Mouse (Mus musculus): ENCODE measurements around the gene Bmpr2. TPM values are rescaled to one million over a fixed set of nuclear protein-coding genes. Genes with fewer than 3 reads are reported as not detected.
"Not testable (repeated sequence)": the region's sequence is repeated elsewhere in the genome, so short reads cannot be mapped to it uniquely, and the experiment has no call there.

The Bmpr2 gene
- polyA plus RNA-seq, 1 experiment from 2014 or later = 14.7 TPM

GRCm38 (mm10) chr1:59739577-59740354 is 23.4 kb upstream of the Bmpr2 start:
- Histone ChIP-seq H3K27me3 (ENCODE audit: insufficient read depth, low read length) (no peaks in the 10 kb centered on the region), H3K4me2 (no peak overlapping the region), H3K36me3 (ENCODE audit: insufficient read depth) (no peaks in the 10 kb centered on the region), H3K4me3 (ENCODE audit: low read depth, low read length) (no peak overlapping the region), H3K9me3 (ENCODE audit: low read depth, low read length) (no peaks in the 10 kb centered on the region), H3K27ac (ENCODE audit: low read depth) (no peak overlapping the region), H3K9ac (no peak overlapping the region), H3K4me1 (ENCODE audit: insufficient read depth) (no peaks in the 10 kb centered on the region)
- 55% methylated on average over 17 of the region's 17 CpGs for WGBS
- no peak for TF ChIP-seq CTCF (IDR thresholded peaks at IDR 0.05; ENCODE audit: low read depth)
- no peak for ATAC-seq (ENCODE audit: insufficient read depth)
- no peak for DNase-seq

- H3K4me2 ChIP-seq = no peak overlapping the region
- no peaks in the 10 kb centered on the region for H3K4me1 ChIP-seq (ENCODE audit: insufficient read depth)
- H3K9ac ChIP-seq = no peak overlapping the region
- ATAC-seq (ENCODE audit: insufficient read depth) (no peak), DNase-seq (no peak)
- no peak overlapping the region for H3K4me3 ChIP-seq (ENCODE audit: low read depth, low read length)
- no peak for TF ChIP-seq CTCF (IDR thresholded peaks at IDR 0.05; ENCODE audit: low read depth)
- H3K36me3 ChIP-seq (ENCODE audit: insufficient read depth) = no peaks in the 10 kb centered on the region
- H3K9me3 ChIP-seq (ENCODE audit: low read depth, low read length) = no peaks in the 10 kb centered on the region
- no peak overlapping the region for H3K27ac ChIP-seq (ENCODE audit: low read depth)
- no peaks in the 10 kb centered on the region for H3K27me3 ChIP-seq (ENCODE audit: insufficient read depth, low read length)
- 60% methylated on average over 2 of the region's 2 CpGs for WGBS
These were observed 14.2 kb upstream of the Bmpr2 start for GRCm38 (mm10) chr1:59749047-59749446.

- not testable (repeated sequence) for H3K36me3 ChIP-seq (ENCODE audit: insufficient read depth); DNase-seq; H3K4me3 ChIP-seq (ENCODE audit: low read depth, low read length); H3K4me1 ChIP-seq (ENCODE audit: insufficient read depth); ATAC-seq (ENCODE audit: insufficient read depth); H3K27me3 ChIP-seq (ENCODE audit: insufficient read depth, low read length); H3K4me2 ChIP-seq; H3K9me3 ChIP-seq (ENCODE audit: low read depth, low read length); H3K9ac ChIP-seq; H3K27ac ChIP-seq (ENCODE audit: low read depth)
- 72% methylated on average over 5 of the region's 5 CpGs for WGBS
These were observed 13.5 kb upstream of the Bmpr2 start for GRCm38 (mm10) chr1:59749724-59750123.

DNA sequence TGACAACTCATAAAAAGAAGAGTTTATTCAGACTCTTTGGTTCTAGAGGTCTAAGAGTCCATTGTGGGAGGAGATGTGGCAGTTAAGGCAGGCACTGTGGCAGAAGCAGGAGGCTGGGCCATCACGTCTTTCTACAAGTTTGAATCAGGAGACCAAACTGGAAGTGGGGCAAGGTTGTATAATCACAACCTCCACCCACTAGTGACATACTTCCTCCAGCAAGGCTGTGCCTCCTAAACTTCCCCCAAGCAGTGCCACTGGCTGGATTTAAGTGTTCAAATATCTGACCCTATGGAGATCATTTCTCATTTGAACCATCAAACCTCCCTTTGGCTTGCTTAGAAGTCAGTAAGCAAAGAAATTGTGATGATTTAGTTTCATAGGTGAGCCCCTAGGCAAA is 7.9 kb upstream of the Bmpr2 start:
- Histone ChIP-seq H3K4me2 (no peak overlapping the region), H3K9ac (no peak overlapping the region), H3K4me3 (ENCODE audit: low read depth, low read length) (no peak overlapping the region), H3K27me3 (ENCODE audit: insufficient read depth, low read length) (no peaks in the 10 kb centered on the region), H3K36me3 (ENCODE audit: insufficient read depth) (no peaks in the 10 kb centered on the region), H3K27ac (ENCODE audit: low read depth) (no peak overlapping the region), H3K9me3 (ENCODE audit: low read depth, low read length) (no peaks in the 10 kb centered on the region), H3K4me1 (ENCODE audit: insufficient read depth) (no peaks in the 10 kb centered on the region)
- 65% methylated on average over 1 of the region's 1 CpGs for WGBS
- TF ChIP-seq CTCF (IDR thresholded peaks at IDR 0.05; ENCODE audit: low read depth) = no peak
- ATAC-seq (ENCODE audit: insufficient read depth) = no peak
- DNase-seq = no peak

GRCm38 (mm10) chr1:59758325-59758724 is 4.9 kb upstream of the Bmpr2 start:
- no peak overlapping the region for H3K4me2 ChIP-seq
- no peak for ATAC-seq (ENCODE audit: insufficient read depth)
- no peaks in the 10 kb centered on the region for H3K36me3 ChIP-seq (ENCODE audit: insufficient read depth)
- H3K4me1 ChIP-seq (ENCODE audit: insufficient read depth) = 0 out of 2 replicates have a peak, but pooled peaks cover 5% of the 10 kb centered on the region
- H3K4me3 ChIP-seq (ENCODE audit: low read depth, low read length) = no peak overlapping the region
- no peak overlapping the region for H3K27ac ChIP-seq (ENCODE audit: low read depth)
- WGBS = 83% methylated on average over 1 of the region's 1 CpGs
- TF ChIP-seq CTCF (IDR thresholded peaks at IDR 0.05; ENCODE audit: low read depth) = no peak
- no peaks in the 10 kb centered on the region for H3K9me3 ChIP-seq (ENCODE audit: low read depth, low read length)
- no peak overlapping the region for H3K9ac ChIP-seq
- no peak for DNase-seq
- H3K27me3 ChIP-seq (ENCODE audit: insufficient read depth, low read length) = no peaks in the 10 kb centered on the region

DNA sequence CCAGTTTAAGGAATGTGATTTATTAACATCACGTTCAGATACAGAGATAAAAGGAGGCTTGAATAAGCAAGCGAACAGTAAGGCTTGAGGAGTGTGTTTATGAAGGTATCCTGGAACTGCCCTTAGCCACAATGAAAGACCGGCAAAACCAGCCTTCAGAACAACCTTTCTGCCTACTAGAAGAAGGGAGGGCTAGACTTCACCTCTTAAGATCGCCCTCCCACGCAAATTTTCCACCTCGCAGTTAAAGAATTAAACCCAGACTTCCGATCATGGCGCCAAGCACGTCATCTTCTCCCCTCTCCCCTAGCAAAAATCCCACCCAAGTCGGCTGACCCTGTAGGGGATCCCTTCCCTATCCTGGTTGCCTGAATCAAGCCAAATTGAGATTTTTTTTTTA is 992 bp upstream of the Bmpr2 start:
- 2% methylated on average over 10 of the region's 10 CpGs for WGBS
- ATAC-seq (ENCODE audit: insufficient read depth) (no peak), DNase-seq (peak; percentile 70)
- TF ChIP-seq CTCF (IDR thresholded peaks at IDR 0.05; ENCODE audit: low read depth) = no peak
- H3K9me3 ChIP-seq (ENCODE audit: low read depth, low read length) = no peaks in the 10 kb centered on the region
- no peaks in the 10 kb centered on the region for H3K36me3 ChIP-seq (ENCODE audit: insufficient read depth)
- H3K27me3 ChIP-seq (ENCODE audit: insufficient read depth, low read length) = no peaks in the 10 kb centered on the region
- H3K4me3 ChIP-seq (ENCODE audit: low read depth, low read length) = peak overlapping the region; percentile 86
- H3K4me1 ChIP-seq (ENCODE audit: insufficient read depth) = 0 out of 2 replicates have a peak, but pooled peaks cover 5% of the 10 kb centered on the region
- peak overlapping the region; percentile 83 for H3K4me2 ChIP-seq
- H3K9ac ChIP-seq = peak overlapping the region; percentile 95
- H3K27ac ChIP-seq (ENCODE audit: low read depth) = peak overlapping the region; percentile 100

DNA sequence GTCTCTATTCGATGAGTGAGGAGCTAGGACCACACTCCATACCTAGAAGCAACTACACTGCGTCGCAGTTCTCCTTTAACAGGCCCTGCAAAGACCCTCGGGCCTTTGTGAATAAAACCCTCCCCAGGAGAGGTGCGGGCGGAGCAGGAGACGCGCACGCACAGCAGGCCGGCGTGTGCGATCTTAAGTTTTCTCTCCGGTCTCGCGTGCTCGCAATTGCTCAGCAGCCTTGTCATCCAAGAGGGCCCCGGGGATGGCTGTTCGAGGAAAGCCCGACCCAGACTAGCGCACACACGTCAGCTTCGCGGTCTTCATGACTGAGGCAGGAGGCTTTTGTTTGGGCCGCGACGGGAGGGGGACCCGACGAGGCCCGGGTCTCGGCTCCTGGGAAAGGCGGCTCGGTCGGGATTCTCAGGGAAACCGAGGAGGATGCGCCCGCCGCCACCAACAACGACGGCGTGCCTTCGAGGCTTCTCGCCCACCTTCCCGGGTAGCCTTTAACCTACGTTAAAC is 493 bp upstream of the Bmpr2 start:
- H3K36me3 ChIP-seq (ENCODE audit: insufficient read depth) = no peaks in the 10 kb centered on the region
- peak overlapping the region; percentile 86 for H3K4me3 ChIP-seq (ENCODE audit: low read depth, low read length)
- 0 out of 2 replicates have a peak, but pooled peaks cover 5% of the 10 kb centered on the region for H3K4me1 ChIP-seq (ENCODE audit: insufficient read depth)
- H3K9me3 ChIP-seq (ENCODE audit: low read depth, low read length) = no peaks in the 10 kb centered on the region
- peak overlapping the region; percentile 83 for H3K4me2 ChIP-seq
- peak overlapping the region; percentile 95 for H3K9ac ChIP-seq
- H3K27me3 ChIP-seq (ENCODE audit: insufficient read depth, low read length) = no peaks in the 10 kb centered on the region
- H3K27ac ChIP-seq (ENCODE audit: low read depth) = peak overlapping the region; percentile 100
- peak; percentile 74 for DNase-seq
- TF ChIP-seq CTCF (IDR thresholded peaks at IDR 0.05; ENCODE audit: low read depth) = no peak
- peak; percentile 53 for ATAC-seq (ENCODE audit: insufficient read depth)
- WGBS = under 1% methylated on average over 44 of the region's 44 CpGs

Measured in lung, embryonic 14.5 days (tissue).